Mouse (Mus musculus): ENCODE measurements around the gene Keap1. TPM values are rescaled to one million over a fixed set of nuclear protein-coding genes. Genes with fewer than 3 reads are reported as not detected.

Keap1 gene
- polyA plus RNA-seq, 1 experiment from 2014 or later = 60.4 TPM

DNA sequence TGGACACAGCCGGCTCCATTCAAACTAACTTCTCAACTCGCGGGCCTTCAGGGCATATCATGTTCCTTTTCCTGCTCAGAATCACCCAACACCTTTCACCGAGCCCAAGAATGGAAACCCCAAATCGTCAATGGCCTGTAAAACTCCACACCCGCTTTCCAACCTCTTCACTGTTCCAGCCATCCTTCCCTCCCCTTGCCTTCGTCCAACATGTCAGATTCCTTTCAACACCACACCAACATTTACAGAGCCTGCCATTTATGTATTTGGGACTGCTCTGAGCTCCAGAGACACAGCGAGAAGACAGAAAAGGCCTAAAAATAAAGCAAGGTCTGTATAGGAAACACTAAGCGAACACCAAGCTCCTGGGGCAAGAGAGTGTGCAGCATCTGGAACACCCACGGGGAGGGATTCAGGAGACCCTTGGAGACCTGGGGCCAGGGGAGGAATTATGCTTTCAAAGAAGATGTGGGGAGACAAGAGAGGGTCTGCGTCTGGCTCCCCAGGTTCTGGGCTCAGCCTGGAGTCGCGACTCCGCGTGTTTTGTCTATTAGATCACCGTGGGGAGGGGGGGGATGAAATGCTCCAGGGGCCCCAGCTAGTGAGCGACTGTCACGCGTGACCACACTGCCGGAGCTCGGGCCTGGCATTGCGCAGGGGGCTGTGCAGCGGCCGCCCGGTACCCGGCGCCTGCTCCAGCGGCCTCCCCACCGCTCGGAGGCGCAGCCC lies 993 bp downstream of the Keap1 start:
- WGBS = 1% methylated on average over 20 of the region's 31 CpGs

DNA sequence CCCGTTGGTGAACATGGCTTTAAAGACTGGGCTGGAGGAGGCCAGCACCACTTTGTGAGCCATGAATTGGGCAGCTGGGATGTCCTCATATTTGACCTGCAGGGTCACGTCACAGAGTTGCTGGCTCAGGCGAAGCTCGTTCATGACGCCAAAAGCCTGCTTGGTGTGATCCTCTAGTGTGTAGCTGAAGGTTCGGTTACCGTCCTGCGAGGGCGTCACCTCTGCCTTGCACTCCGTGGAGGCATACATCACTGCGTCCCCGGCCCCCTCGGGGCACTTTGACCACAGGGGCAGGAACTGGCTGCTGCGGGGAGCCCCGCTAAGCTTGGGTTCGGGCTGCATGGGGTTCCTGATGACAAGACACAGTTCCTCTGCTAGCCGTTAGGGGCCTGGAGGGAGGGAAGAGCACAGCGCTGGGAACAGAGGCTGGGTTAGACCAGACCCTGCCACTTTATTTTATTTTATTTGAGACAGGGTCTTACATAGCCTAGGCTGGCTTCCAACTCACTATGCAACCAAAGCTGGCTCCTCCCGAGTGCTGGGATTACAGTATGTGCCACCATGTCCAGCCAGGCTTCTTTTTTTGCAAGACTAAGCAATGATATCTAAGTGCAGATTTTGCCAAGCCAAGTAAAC lies 1.7 kb downstream of the Keap1 start:
- Histone ChIP-seq H3K4me2 (ENCODE audit: low read depth, low read length) (peak overlapping the region; percentile 73), H3K27me3 (ENCODE audit: control insufficient read depth, insufficient read depth, low read depth, low read length) (peaks cover 6% of the 10 kb centered on the region; the same call in 1 of the 2 replicates), H3K4me3 (ENCODE audit: low read length) (peak overlapping the region; percentile 95), H3K9ac (ENCODE audit: low read length) (peak overlapping the region; percentile 100), H3K27ac (ENCODE audit: low read length) (peak overlapping the region; percentile 83), H3K36me3 (ENCODE audit: control insufficient read depth, insufficient read depth, low read length) (peaks cover 21% of the 10 kb centered on the region), H3K4me1 (replicated peaks; ENCODE audit: control insufficient read depth, insufficient read depth, low read length) (peaks cover 15% of the 10 kb centered on the region), H3K9me3 (ENCODE audit: control insufficient read depth, low read length) (no peaks in the 10 kb centered on the region)
- whole genome bisulfite sequencing = 13% methylated on average over 19 of the region's 19 CpGs
- peak; percentile 19; the same call in 1 of the 2 replicates for ATAC-seq (ENCODE audit: low read depth)

More for the DNA sequence above, 993 bp downstream of the Keap1 start:
- H3K36me3 ChIP-seq (ENCODE audit: control insufficient read depth, insufficient read depth, low read length) = peaks cover 19% of the 10 kb centered on the region
- H3K9ac ChIP-seq (ENCODE audit: low read length) = peak overlapping the region; percentile 100
- peak overlapping the region; percentile 95 for H3K4me3 ChIP-seq (ENCODE audit: low read length)
- peaks cover 13% of the 10 kb centered on the region for H3K27me3 ChIP-seq (ENCODE audit: control insufficient read depth, insufficient read depth, low read depth, low read length)
- H3K4me1 ChIP-seq (replicated peaks; ENCODE audit: control insufficient read depth, insufficient read depth, low read length) = peaks cover 15% of the 10 kb centered on the region
- H3K27ac ChIP-seq (ENCODE audit: low read length) = peak overlapping the region; percentile 83
- ATAC-seq (ENCODE audit: low read depth) = peak; percentile 1; the same call in 1 of the 2 replicates
- peak overlapping the region; percentile 73 for H3K4me2 ChIP-seq (ENCODE audit: low read depth, low read length)
- H3K9me3 ChIP-seq (ENCODE audit: control insufficient read depth, low read length) = peaks cover 4% of the 10 kb centered on the region; the same call in 1 of the 2 replicates

DNA sequence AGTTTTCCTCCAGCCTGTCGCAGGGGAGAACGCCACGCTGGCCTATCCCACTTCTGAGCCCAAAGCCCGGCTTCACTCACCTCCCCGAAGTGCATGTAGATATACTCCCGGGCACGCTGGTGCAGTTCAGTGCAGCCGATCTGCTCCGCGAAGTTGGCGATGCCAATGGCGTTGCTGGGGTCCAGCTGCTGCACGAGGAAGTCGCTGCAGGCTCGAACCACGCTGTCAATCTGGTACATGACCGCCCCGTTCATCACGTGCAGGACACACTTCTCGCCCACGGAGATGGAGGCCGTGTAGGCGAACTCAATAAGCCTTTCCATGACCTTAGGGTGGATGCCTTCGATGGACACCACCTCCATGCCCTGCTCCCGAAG lies 2.2 kb downstream of the Keap1 start:
- H3K9ac ChIP-seq (ENCODE audit: low read length) = peak overlapping the region; percentile 100
- H3K4me2 ChIP-seq (ENCODE audit: low read depth, low read length) = peak overlapping the region; percentile 73
- no peak overlapping the region; the same call in 1 of the 2 replicates for H3K27ac ChIP-seq (ENCODE audit: low read length)
- 77% methylated on average over 25 of the region's 25 CpGs for WGBS
- no peaks in the 10 kb centered on the region for H3K9me3 ChIP-seq (ENCODE audit: control insufficient read depth, low read length)
- H3K4me3 ChIP-seq (ENCODE audit: low read length) = peak overlapping the region; percentile 95
- H3K36me3 ChIP-seq (ENCODE audit: control insufficient read depth, insufficient read depth, low read length) = peaks cover 21% of the 10 kb centered on the region
- peaks cover 15% of the 10 kb centered on the region for H3K4me1 ChIP-seq (replicated peaks; ENCODE audit: control insufficient read depth, insufficient read depth, low read length)
- peaks cover 1% of the 10 kb centered on the region; the same call in 1 of the 2 replicates for H3K27me3 ChIP-seq (ENCODE audit: control insufficient read depth, insufficient read depth, low read depth, low read length)
- no peak for ATAC-seq (ENCODE audit: low read depth)

GRCm38 (mm10) chr9:21235341-21235740 lies 3.8 kb downstream of the Keap1 start:
- H3K27ac ChIP-seq (ENCODE audit: low read length) = no peak overlapping the region
- no peak overlapping the region for H3K4me3 ChIP-seq (ENCODE audit: low read length)
- no peak overlapping the region for H3K4me2 ChIP-seq (ENCODE audit: low read depth, low read length)
- no peaks in the 10 kb centered on the region for H3K9me3 ChIP-seq (ENCODE audit: control insufficient read depth, low read length)
- WGBS = 77% methylated on average over 4 of the region's 4 CpGs
- peaks cover 15% of the 10 kb centered on the region for H3K4me1 ChIP-seq (replicated peaks; ENCODE audit: control insufficient read depth, insufficient read depth, low read length)
- H3K9ac ChIP-seq (ENCODE audit: low read length) = no peak overlapping the region
- peaks cover 29% of the 10 kb centered on the region for H3K36me3 ChIP-seq (ENCODE audit: control insufficient read depth, insufficient read depth, low read length)
- H3K27me3 ChIP-seq (ENCODE audit: control insufficient read depth, insufficient read depth, low read depth, low read length) = no peaks in the 10 kb centered on the region
- no peak for ATAC-seq (ENCODE audit: low read depth)

- no peak overlapping the region for H3K4me2 ChIP-seq (ENCODE audit: low read depth, low read length)
- no peak overlapping the region for H3K9ac ChIP-seq (ENCODE audit: low read length)
- no peaks in the 10 kb centered on the region for H3K9me3 ChIP-seq (ENCODE audit: control insufficient read depth, low read length)
- 87% methylated on average over 28 of the region's 28 CpGs for WGBS
- H3K27ac ChIP-seq (ENCODE audit: low read length) = no peak overlapping the region
- no peak overlapping the region for H3K4me3 ChIP-seq (ENCODE audit: low read length)
- H3K27me3 ChIP-seq (ENCODE audit: control insufficient read depth, insufficient read depth, low read depth, low read length) = no peaks in the 10 kb centered on the region
- H3K4me1 ChIP-seq (replicated peaks; ENCODE audit: control insufficient read depth, insufficient read depth, low read length) = peaks cover 13% of the 10 kb centered on the region
- H3K36me3 ChIP-seq (ENCODE audit: control insufficient read depth, insufficient read depth, low read length) = peaks cover 29% of the 10 kb centered on the region
- ATAC-seq (ENCODE audit: low read depth) = no peak
Observed at GRCm38 (mm10) chr9:21233805-21234204, 5.4 kb downstream of the Keap1 start.

GRCm38 (mm10) chr9:21233366-21233765 lies 5.8 kb downstream of the Keap1 start:
- Histone ChIP-seq H3K27me3 (ENCODE audit: control insufficient read depth, insufficient read depth, low read depth, low read length) (no peaks in the 10 kb centered on the region), H3K36me3 (ENCODE audit: control insufficient read depth, insufficient read depth, low read length) (peaks cover 29% of the 10 kb centered on the region), H3K4me1 (replicated peaks; ENCODE audit: control insufficient read depth, insufficient read depth, low read length) (peaks cover 13% of the 10 kb centered on the region), H3K4me2 (ENCODE audit: low read depth, low read length) (no peak overlapping the region), H3K9ac (ENCODE audit: low read length) (no peak overlapping the region), H3K27ac (ENCODE audit: low read length) (no peak overlapping the region), H3K4me3 (ENCODE audit: low read length) (no peak overlapping the region), H3K9me3 (ENCODE audit: control insufficient read depth, low read length) (no peaks in the 10 kb centered on the region)
- 92% methylated on average over 29 of the region's 29 CpGs for WGBS
- ATAC-seq (ENCODE audit: low read depth) = no peak

DNA sequence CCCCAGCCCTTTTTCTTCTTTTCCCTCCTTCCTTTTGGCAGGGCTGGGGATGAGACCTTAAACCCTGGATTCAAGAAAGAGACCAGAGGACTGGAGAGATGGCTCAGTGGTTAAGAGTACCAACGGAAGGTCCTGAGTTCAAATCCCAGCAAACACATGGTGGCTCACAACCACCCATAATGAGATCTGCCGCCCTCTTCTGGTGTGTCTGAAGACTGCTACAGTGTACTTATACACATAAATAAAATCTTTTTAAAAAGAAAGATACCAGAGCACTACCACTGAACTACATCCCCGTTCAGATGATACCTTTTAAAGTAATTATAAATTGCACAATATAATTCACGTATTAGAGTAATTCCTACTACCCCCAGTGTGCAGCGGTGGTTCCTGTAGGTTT lies 6.3 kb downstream of the Keap1 start:
- H3K36me3 ChIP-seq (ENCODE audit: control insufficient read depth, insufficient read depth, low read length) = peaks cover 29% of the 10 kb centered on the region
- H3K27ac ChIP-seq (ENCODE audit: low read length) = no peak overlapping the region
- H3K9ac ChIP-seq (ENCODE audit: low read length) = no peak overlapping the region
- no peaks in the 10 kb centered on the region for H3K27me3 ChIP-seq (ENCODE audit: control insufficient read depth, insufficient read depth, low read depth, low read length)
- H3K4me1 ChIP-seq (replicated peaks; ENCODE audit: control insufficient read depth, insufficient read depth, low read length) = peaks cover 12% of the 10 kb centered on the region
- no peak for ATAC-seq (ENCODE audit: low read depth)
- no peaks in the 10 kb centered on the region for H3K9me3 ChIP-seq (ENCODE audit: control insufficient read depth, low read length)
- H3K4me3 ChIP-seq (ENCODE audit: low read length) = no peak overlapping the region
- WGBS = 88% methylated on average over 5 of the region's 5 CpGs
- no peak overlapping the region for H3K4me2 ChIP-seq (ENCODE audit: low read depth, low read length)

- Histone ChIP-seq H3K4me1 (replicated peaks; ENCODE audit: control insufficient read depth, insufficient read depth, low read length) (no peaks in the 10 kb centered on the region; the same call in 1 of the 2 replicates), H3K27me3 (ENCODE audit: control insufficient read depth, insufficient read depth, low read depth, low read length) (no peaks in the 10 kb centered on the region), H3K4me3 (ENCODE audit: low read length) (no peak overlapping the region), H3K36me3 (ENCODE audit: control insufficient read depth, insufficient read depth, low read length) (peaks cover 29% of the 10 kb centered on the region), H3K27ac (ENCODE audit: low read length) (no peak overlapping the region), H3K9ac (ENCODE audit: low read length) (no peak overlapping the region), H3K4me2 (ENCODE audit: low read depth, low read length) (no peak overlapping the region), H3K9me3 (ENCODE audit: control insufficient read depth, low read length) (no peaks in the 10 kb centered on the region)
- ATAC-seq (ENCODE audit: low read depth) = no peak
- 45% methylated on average over 23 of the region's 23 CpGs for WGBS
Observed at GRCm38 (mm10) chr9:21231551-21231950, 7.6 kb downstream of the Keap1 start.

DNA sequence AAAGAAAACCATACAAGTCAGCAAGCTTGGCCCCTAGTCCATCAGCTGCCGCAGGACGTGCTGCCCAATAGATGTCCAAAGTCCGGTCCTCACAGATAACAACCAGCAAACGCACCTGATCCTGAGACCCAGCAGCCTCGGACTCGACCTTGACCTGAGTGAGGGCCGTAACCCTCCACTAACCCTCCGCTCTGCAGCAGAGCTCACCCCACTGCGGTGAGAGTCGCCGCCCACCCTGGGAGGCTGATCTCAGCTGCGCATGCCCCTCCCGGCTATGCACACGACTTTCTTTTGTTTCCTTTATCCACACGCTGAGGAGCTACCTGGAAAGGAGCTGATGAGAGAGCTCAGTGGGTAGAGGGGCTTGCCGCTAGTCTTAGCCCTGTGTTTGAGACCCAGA lies 11.8 kb downstream of the Keap1 start:
- H3K9ac ChIP-seq (ENCODE audit: low read length) = peak overlapping the region; percentile 65
- peaks cover 8% of the 10 kb centered on the region for H3K36me3 ChIP-seq (ENCODE audit: control insufficient read depth, insufficient read depth, low read length)
- peaks cover 5% of the 10 kb centered on the region; the same call in 1 of the 2 replicates for H3K4me1 ChIP-seq (replicated peaks; ENCODE audit: control insufficient read depth, insufficient read depth, low read length)
- peak overlapping the region; percentile 67 for H3K4me2 ChIP-seq (ENCODE audit: low read depth, low read length)
- ATAC-seq (ENCODE audit: low read depth) = peak; percentile 54; the same call in 1 of the 2 replicates
- no peaks in the 10 kb centered on the region for H3K27me3 ChIP-seq (ENCODE audit: control insufficient read depth, insufficient read depth, low read depth, low read length)
- WGBS = 10% methylated on average over 16 of the region's 16 CpGs
- H3K27ac ChIP-seq (ENCODE audit: low read length) = no peak overlapping the region
- H3K4me3 ChIP-seq (ENCODE audit: low read length) = peak overlapping the region; percentile 41
- no peaks in the 10 kb centered on the region for H3K9me3 ChIP-seq (ENCODE audit: control insufficient read depth, low read length)

Data from lung, embryonic 16.5 days (tissue).